Mouse (Mus musculus): ENCODE measurements at regions not wholly inside any gene's neighbourhood (a gene's known extent, or its start where the extent isn't known, plus 50 kb on each side); places are given as distances from the start of the nearest gene placed in this dataset.
"Not testable (repeated sequence)": the region's sequence is repeated elsewhere in the genome, so short reads cannot be mapped to it uniquely, and the experiment has no call there.

GRCm38 (mm10) chr3:118140108-118140507 lies 271.4 kb upstream of the Snx7 start:
- H3K27me3 ChIP-seq (ENCODE audit: control insufficient read depth, insufficient read depth, low read length), result no peaks in the 10 kb centered on the region; the same call in 1 of the 2 replicates
- WGBS, result 75% methylated on average over 2 of the region's 2 CpGs
- no peak overlapping the region for H3K9ac ChIP-seq (ENCODE audit: low read depth, low read length)
- H3K36me3 ChIP-seq (ENCODE audit: control insufficient read depth, insufficient read depth, low read length), result no peaks in the 10 kb centered on the region
- TF ChIP-seq CTCF (IDR thresholded peaks at IDR 0.05; ENCODE audit: low read depth, low read length) (no peak), POLR2A (IDR thresholded peaks at IDR 0.05; ENCODE audit: extremely low read depth, insufficient read depth, low read length) (no peak)
- H3K79me2 ChIP-seq (ENCODE audit: control insufficient read depth, insufficient read depth, low read length), result no peaks in the 10 kb centered on the region
- H3K27ac ChIP-seq (replicated peaks; ENCODE audit: insufficient read depth, low read depth, low read length), result no peak overlapping the region
- no peaks in the 10 kb centered on the region for H3K4me1 ChIP-seq (ENCODE audit: control insufficient read depth, insufficient read depth, low read length)
- no peak for DNase-seq (ENCODE audit: extremely low read depth, low read depth, low spot score)
- no peak overlapping the region for H3K4me3 ChIP-seq (ENCODE audit: insufficient read depth, low read depth, low read length)

GRCm38 (mm10) chr3:118128349-118128748 lies 259.6 kb upstream of the Snx7 start:
- DNase-seq (ENCODE audit: extremely low read depth, low read depth, low spot score); H3K4me3 ChIP-seq (ENCODE audit: insufficient read depth, low read depth, low read length); H3K9ac ChIP-seq (ENCODE audit: low read depth, low read length); H3K27me3 ChIP-seq (ENCODE audit: control insufficient read depth, insufficient read depth, low read length); H3K79me2 ChIP-seq (ENCODE audit: control insufficient read depth, insufficient read depth, low read length); H3K36me3 ChIP-seq (ENCODE audit: control insufficient read depth, insufficient read depth, low read length); H3K4me1 ChIP-seq (ENCODE audit: control insufficient read depth, insufficient read depth, low read length); H3K27ac ChIP-seq (replicated peaks; ENCODE audit: insufficient read depth, low read depth, low read length): not testable (repeated sequence)
- WGBS, result 60% methylated on average over 1 of the region's 1 CpGs

GRCm38 (mm10) chr3:118102635-118103034 lies 233.9 kb upstream of the Snx7 start:
- Histone ChIP-seq H3K27ac (replicated peaks; ENCODE audit: insufficient read depth, low read depth, low read length) (no peak overlapping the region), H3K4me1 (ENCODE audit: control insufficient read depth, insufficient read depth, low read length) (no peaks in the 10 kb centered on the region), H3K9ac (ENCODE audit: low read depth, low read length) (no peak overlapping the region), H3K4me3 (ENCODE audit: insufficient read depth, low read depth, low read length) (no peak overlapping the region), H3K79me2 (ENCODE audit: control insufficient read depth, insufficient read depth, low read length) (no peaks in the 10 kb centered on the region), H3K36me3 (ENCODE audit: control insufficient read depth, insufficient read depth, low read length) (no peaks in the 10 kb centered on the region), H3K27me3 (ENCODE audit: control insufficient read depth, insufficient read depth, low read length) (no peaks in the 10 kb centered on the region)
- 75% methylated on average over 4 of the region's 4 CpGs for WGBS
- TF ChIP-seq CTCF (IDR thresholded peaks at IDR 0.05; ENCODE audit: low read depth, low read length) (no peak), POLR2A (IDR thresholded peaks at IDR 0.05; ENCODE audit: extremely low read depth, insufficient read depth, low read length) (no peak)
- no peak for DNase-seq (ENCODE audit: extremely low read depth, low read depth, low spot score)

DNA sequence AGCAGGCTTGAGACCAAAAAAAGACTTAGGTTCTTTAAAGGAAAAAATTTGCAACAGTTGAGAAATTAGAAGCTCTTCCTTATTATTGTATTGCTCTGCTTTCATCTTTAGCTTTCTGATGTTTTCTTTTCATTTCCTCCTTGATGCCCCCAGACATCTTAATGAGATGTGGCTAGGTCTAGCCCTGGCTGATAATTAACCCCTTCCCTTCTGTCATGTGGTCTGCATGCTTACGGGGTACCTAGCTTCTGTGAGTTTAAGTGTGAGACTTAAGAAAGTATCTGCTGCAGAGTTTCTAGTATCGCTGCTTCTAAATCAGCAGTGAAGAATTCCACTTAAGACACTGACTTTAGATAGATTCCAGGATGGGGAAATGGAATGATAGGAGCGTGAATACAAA lies 215.8 kb upstream of the Snx7 start:
- H3K79me2 ChIP-seq (ENCODE audit: control insufficient read depth, insufficient read depth, low read length), result no peaks in the 10 kb centered on the region
- no peak overlapping the region for H3K9ac ChIP-seq (ENCODE audit: low read depth, low read length)
- H3K27me3 ChIP-seq (ENCODE audit: control insufficient read depth, insufficient read depth, low read length), result no peaks in the 10 kb centered on the region
- H3K27ac ChIP-seq (replicated peaks; ENCODE audit: insufficient read depth, low read depth, low read length), result no peak overlapping the region
- DNase-seq (ENCODE audit: extremely low read depth, low read depth, low spot score), result no peak
- H3K4me3 ChIP-seq (ENCODE audit: insufficient read depth, low read depth, low read length), result no peak overlapping the region
- no peaks in the 10 kb centered on the region for H3K36me3 ChIP-seq (ENCODE audit: control insufficient read depth, insufficient read depth, low read length)
- H3K4me1 ChIP-seq (ENCODE audit: control insufficient read depth, insufficient read depth, low read length), result no peaks in the 10 kb centered on the region
- 86% methylated on average over 3 of the region's 3 CpGs for WGBS
- no peak for TF ChIP-seq CTCF (IDR thresholded peaks at IDR 0.05; ENCODE audit: low read depth, low read length)
- no peak for TF ChIP-seq POLR2A (IDR thresholded peaks at IDR 0.05; ENCODE audit: extremely low read depth, insufficient read depth, low read length)

DNA sequence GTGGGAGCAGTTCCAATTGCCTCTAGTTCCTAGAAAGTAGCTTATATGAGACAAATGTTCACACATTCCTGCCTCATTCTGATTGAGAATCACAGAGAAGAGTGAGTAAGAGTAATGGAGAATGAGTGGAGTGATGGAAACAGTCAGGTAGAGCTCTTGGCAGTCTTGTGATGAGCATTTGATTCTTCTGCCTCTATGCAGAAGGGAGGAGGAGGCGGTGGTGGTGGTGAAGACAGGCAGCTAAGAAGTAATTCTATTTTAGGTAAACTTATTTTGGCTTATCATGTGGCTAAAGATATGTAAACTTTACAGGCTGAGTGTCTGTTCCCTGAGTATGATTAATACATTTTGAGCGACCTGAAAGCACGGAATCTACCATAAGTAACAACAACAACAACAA lies 203.6 kb upstream of the Snx7 start:
- TF ChIP-seq POLR2A (IDR thresholded peaks at IDR 0.05; ENCODE audit: extremely low read depth, insufficient read depth, low read length) (no peak), CTCF (IDR thresholded peaks at IDR 0.05; ENCODE audit: low read depth, low read length) (no peak)
- WGBS, result 92% methylated on average over 3 of the region's 3 CpGs
- Histone ChIP-seq H3K27me3 (ENCODE audit: control insufficient read depth, insufficient read depth, low read length) (no peaks in the 10 kb centered on the region), H3K4me3 (ENCODE audit: insufficient read depth, low read depth, low read length) (no peak overlapping the region), H3K36me3 (ENCODE audit: control insufficient read depth, insufficient read depth, low read length) (no peaks in the 10 kb centered on the region), H3K9ac (ENCODE audit: low read depth, low read length) (no peak overlapping the region), H3K4me1 (ENCODE audit: control insufficient read depth, insufficient read depth, low read length) (no peaks in the 10 kb centered on the region), H3K27ac (replicated peaks; ENCODE audit: insufficient read depth, low read depth, low read length) (no peak overlapping the region), H3K79me2 (ENCODE audit: control insufficient read depth, insufficient read depth, low read length) (no peaks in the 10 kb centered on the region)
- no peak for DNase-seq (ENCODE audit: extremely low read depth, low read depth, low spot score)

DNA sequence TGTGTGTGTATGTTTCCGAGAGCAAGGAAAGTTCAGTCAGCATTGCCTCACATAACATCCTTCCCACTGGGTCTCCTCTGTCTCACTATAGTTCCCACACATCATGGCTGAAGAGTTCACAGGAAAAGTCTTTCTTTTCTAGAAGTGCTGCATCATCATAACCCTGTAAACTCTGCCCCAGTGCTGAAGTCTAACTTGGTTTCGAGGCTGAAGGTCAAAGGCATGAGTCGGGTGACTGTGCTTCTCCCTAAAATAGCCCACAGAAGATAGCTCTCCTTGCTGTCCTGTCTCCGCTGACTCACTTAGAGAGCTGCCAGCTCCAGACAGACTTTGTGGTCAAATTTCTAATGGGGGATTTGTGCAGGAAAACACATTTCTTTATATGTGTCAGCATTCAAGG lies 201.4 kb upstream of the Snx7 start:
- no peaks in the 10 kb centered on the region; the same call in 1 of the 2 replicates for H3K27me3 ChIP-seq (ENCODE audit: control insufficient read depth, insufficient read depth, low read length)
- H3K9ac ChIP-seq (ENCODE audit: low read depth, low read length), result no peak overlapping the region
- H3K36me3 ChIP-seq (ENCODE audit: control insufficient read depth, insufficient read depth, low read length), result no peaks in the 10 kb centered on the region
- WGBS, result 41% methylated on average over 4 of the region's 4 CpGs
- H3K79me2 ChIP-seq (ENCODE audit: control insufficient read depth, insufficient read depth, low read length), result no peaks in the 10 kb centered on the region
- no peak for TF ChIP-seq POLR2A (IDR thresholded peaks at IDR 0.05; ENCODE audit: extremely low read depth, insufficient read depth, low read length)
- TF ChIP-seq CTCF (IDR thresholded peaks at IDR 0.05; ENCODE audit: low read depth, low read length), result no peak
- H3K27ac ChIP-seq (replicated peaks; ENCODE audit: insufficient read depth, low read depth, low read length), result no peak overlapping the region
- H3K4me1 ChIP-seq (ENCODE audit: control insufficient read depth, insufficient read depth, low read length), result no peaks in the 10 kb centered on the region
- DNase-seq (ENCODE audit: extremely low read depth, low read depth, low spot score), result peak; percentile 53
- H3K4me3 ChIP-seq (ENCODE audit: insufficient read depth, low read depth, low read length), result no peak overlapping the region
